Mouse (Mus musculus): ENCODE results near the gene Rgs3. TPM values are rescaled to one million over a fixed set of nuclear protein-coding genes. Genes with fewer than 3 reads are reported as not detected.

Rgs3 gene
- total RNA-seq, 2 experiments from 2014 or later, result 38.9 to 42.2 TPM

Other genes with a start within 250 kb of the Rgs3 start
- 10 to 100 TPM; 19.5 to 23.6 TPM for gene Fkbp15, start 199.3 kb upstream of the Rgs3 start, total RNA-seq (2021)
- 10 to 100 TPM; 25.9 to 28.5 TPM for gene Slc31a1, start 199.1 kb upstream of the Rgs3 start, total RNA-seq (2021)
- gene Cdc26, start 151.2 kb upstream of the Rgs3 start, total RNA-seq (2021), result 10 to 100 TPM; 42.3 to 44.4 TPM
- 10 to 100 TPM in 1 of 2 experiments, 1 to 10 TPM in 1; 9.7 to 10.7 TPM for gene Prpf4, start 151.1 kb upstream of the Rgs3 start, total RNA-seq (2021)
- not detected for gene Rnf183, start 124.6 kb upstream of the Rgs3 start, total RNA-seq (2021)
- gene Wdr31, start 89.0 kb upstream of the Rgs3 start, total RNA-seq (2021), result under 1 TPM; 0.65 to 0.66 TPM
- gene Bspry, start 79.8 kb upstream of the Rgs3 start, total RNA-seq (2021), result under 1 TPM in 1 of 2 experiments, not detected in 1; 0.12 TPM
- 1 to 10 TPM; 5.0 to 5.4 TPM for gene Hdhd3, start 56.4 kb upstream of the Rgs3 start, total RNA-seq (2021)
- 10 to 100 TPM; 46.5 to 47.9 TPM for gene Alad, start 39.9 kb upstream of the Rgs3 start, total RNA-seq (2021)
- 10 to 100 TPM; 18.6 to 19.1 TPM for gene Pole3, start 34.8 kb upstream of the Rgs3 start, total RNA-seq (2021)
- under 1 TPM in 1 of 2 experiments, not detected in 1; 0.19 TPM for gene 4933430I17Rik, start 34.5 kb upstream of the Rgs3 start, total RNA-seq (2021)

Data from heart, postnatal 14 days (tissue).